Mouse (Mus musculus): ENCODE measurements around the gene Impdh1.

Gene Impdh1

DNA sequence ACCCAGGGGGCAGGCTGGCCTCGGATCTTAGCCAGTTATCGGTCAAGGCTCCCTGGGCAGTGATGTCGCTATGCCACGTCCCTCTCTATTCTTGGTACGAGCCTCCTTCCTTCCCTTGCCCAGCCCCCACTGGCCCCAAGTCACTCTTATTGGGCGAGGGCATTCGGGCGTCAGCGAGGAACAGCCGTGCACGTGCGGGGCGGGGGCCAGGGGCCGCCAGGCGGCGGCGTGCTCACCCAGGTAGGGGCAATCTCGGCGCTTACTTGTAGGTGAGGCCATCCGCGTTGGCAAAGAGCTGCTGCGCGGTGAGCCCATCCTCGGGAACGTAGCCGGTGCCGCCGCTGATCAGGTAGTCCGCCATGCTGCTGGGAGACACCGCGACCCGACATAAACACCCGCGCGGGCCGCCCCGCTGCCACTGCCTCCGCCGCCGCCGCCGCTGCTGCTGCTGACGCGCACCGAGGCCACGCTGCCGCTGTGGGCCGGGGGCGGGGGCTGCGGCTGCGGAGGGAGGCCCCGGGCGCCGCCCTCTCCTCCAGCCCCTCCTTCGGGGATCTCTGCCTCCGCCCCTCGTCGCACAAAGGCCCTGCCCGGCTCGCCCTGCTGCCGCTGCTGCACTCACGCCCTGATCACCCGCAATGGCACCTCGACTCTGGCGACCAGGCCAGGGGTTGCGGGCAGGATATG is 4.2 kb downstream of the Impdh1 start:
- peak; percentile 60 for DNase-seq

DNA sequence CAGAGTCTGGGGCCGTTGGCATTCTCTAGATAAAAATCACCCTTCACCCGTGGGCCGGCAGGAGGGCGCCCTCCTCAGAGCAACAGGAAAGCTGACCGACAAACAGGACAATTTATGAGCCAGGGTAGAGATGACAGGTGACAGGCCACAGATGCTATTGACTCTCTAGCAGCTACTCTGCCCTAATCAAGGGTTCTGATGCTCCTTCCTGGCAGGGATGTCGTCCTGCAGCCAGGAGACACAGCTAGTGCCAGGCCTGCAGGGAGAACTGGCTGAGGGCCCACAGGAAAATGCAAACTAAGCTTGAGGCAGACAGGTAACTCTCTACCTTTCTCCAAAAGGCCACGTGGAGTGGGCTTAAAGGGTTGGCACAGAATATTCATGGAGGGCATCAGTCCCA is 5.0 kb downstream of the Impdh1 start:
- no peak for DNase-seq

DNA sequence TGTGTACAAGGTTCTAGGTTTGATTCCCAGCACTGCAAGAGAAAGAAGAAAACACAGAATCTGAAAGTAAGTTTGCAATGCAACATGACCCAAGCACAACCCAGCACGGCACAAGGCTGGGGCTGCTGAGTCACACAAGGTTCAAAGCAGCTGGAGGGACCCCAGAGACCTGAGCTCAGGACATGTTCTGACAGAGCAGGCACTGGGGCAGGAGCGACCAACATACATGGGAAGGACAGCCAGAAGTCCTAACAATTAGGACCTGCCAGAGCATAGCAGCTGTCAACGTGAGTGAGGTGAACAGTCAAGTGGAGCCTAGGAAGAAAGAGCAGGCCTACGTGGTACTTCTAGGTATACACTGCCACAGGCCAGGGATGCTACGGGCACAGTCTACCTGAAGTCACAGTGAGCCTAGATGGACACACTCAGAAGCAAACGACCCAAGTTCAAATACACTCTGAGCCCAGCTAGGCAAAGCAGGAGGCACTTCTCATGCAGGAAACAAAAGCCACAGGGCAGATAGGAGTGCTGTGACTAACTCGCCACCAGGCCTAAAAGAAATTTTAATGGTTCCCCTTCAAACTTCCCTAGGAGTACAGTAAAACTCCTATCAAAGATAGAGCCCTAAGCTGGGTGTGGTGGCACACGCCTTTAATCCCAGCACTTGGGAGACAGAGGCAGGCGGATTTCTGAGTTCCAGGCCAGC is 5.8 kb downstream of the Impdh1 start:
- DNase-seq, result no peak

DNA sequence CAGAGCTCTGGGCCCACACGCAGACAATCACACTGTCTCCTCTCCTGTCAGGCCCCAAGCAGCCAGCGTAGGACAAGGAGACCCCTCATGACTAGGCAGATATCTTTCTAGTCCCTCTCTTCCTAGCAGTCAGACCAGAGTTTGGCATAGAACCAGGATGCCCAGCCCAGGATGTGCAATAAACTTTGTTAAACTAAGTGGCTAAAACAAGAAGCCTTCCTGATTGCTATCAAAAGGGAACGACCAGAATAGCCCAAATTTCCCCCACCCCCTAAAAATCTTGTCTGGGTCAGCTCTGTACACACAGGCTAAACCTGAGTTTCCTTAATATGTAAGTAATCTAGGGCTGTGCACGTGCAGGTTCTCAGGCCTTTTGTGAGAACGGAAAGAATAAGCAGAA is 8.0 kb downstream of the Impdh1 start:
- DNase-seq, result no peak

DNA sequence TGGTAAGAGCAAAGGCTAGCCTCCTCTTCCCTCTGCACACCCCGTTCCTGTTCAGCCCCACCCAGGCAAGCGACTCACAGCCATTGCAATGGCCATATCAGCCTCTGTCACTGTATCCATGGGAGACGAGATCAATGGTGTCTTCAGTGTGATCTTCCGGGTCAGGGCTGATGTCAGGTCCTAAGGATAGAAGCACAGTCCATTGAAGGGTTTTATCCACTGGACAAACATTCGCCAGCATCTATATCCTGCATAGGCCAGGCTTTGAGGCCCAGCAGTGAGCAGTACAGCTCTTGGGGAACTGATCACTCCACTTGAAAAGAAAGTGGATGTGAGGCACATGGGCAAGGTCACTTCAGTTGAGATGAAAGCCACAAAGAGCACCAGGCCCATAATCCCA is 9.1 kb downstream of the Impdh1 start:
- DNase-seq, result no peak

DNA sequence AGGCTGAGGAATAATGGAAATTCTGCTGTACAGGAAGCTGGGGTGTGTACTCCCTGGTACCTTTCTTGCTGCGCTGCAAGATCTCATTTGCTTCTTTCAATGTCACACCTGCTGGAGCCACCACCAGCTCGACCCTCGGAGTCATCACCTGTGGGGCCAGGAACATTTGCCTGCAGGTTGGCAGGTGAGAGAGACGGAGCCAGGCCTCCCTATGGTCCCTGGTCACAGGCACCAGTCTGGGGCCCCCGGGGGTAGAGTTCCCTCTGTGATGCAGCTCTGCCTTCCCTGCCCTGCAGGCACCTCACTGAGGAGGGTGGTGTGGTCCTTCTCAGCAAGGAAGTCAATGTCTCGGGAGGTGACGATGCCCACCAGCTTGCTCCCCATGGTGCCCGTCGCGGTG is 10.2 kb downstream of the Impdh1 start:
- DNase-seq, result no peak

DNA sequence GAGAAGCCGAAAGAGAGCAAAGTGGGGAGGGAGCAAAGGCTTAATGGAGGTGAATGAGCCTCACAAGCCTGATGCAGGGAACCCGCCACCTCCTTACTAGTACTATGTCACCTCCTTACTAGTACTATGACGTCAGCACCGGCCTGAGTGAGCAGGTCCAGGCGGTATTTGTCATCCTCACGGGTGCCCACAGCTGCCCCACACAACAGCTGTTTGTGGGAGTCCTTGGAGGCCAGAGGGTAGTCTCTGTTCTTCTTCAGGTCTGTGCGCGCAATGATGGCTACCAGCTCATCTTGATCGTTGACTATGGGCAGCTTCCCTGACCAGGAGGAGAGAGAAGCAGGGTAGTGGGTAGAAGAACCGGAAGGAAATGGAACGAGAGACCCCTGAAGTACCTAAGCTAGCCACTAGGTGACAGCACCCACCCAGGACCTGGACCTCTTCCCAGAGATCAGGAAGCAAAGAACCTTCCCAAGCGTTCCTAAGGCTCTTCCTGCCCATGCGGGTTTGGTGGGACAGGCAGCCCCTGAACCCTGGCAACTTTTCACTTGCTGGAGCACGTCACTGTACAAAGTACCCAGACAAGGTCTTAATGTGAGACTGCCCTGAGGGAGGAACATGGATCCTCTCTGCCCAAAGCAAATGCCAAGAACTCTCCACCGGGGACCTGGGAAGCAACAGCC is 11.1 kb downstream of the Impdh1 start:
- no peak for DNase-seq

DNA sequence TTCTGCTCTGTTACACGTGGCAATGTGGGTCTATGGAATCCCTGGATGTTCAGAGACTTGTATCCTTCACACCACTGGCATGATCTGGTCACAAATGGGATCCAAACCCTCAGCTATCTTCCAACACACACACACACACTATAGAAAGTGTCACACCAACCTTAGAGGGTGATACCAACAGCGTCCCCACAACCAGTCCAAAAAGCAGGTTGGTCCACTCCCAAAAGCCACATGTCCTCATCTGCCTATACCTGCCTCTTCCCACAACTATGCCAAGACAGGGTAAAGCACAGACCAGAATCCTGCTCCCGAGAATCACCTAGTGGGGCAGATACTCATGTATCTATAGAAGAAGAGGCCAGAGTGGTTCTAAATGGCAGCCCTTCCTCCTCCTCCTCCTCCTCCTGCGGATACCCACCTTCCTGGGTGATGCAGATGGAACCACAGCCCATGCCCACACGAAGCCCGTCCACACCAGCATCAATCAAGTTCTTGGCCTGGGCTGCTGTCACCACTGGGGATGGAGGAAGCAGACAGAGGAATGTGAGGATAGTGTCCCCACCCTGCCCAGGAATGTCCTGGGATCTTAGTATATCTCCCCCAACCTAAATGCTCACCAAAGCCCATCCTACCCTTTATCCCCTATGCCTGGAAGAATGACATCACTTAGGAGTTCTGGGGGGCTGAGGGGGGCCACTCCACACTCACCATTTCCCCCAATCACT is 12.1 kb downstream of the Impdh1 start:
- no peak for DNase-seq

DNA sequence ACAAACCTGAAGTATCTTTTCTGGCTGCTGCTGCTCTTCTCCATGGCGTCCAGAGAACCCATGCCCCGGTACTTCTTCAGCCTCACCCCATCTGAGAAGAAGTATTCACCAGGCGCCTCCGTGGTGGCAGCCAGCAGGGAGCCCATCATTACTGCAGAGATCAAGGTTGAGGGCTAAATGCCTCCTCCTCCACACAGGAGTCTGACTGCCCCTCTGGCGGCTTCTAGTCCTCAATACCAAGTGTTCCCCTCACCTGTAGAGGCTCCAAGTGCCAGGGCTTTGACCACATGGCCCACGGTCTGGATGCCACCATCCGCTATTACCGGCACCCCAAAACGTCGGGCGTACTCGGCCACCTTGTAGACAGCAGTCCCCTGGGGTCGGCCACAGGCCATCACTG is 13.1 kb downstream of the Impdh1 start:
- no peak for DNase-seq

DNA sequence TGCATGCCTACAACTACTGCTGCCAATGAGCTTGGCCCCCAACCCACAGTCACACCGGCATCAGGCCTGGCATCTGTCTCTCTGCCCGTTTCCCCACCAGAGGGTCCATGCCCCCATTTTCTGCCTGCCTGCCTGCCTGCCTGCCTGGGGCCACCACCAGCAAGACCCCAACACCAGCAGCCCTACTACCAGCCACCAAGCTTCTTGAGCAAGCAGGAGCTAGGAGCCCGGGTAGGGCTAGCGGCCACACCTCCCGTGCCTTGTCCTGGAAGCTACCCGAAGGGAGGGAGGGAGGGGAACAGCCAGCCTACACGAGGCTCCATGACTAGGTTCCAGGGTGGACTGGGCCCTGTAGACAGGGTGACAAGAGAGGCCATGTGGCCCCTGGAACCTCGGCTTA is 14.2 kb downstream of the Impdh1 start:
- no peak for DNase-seq

DNA sequence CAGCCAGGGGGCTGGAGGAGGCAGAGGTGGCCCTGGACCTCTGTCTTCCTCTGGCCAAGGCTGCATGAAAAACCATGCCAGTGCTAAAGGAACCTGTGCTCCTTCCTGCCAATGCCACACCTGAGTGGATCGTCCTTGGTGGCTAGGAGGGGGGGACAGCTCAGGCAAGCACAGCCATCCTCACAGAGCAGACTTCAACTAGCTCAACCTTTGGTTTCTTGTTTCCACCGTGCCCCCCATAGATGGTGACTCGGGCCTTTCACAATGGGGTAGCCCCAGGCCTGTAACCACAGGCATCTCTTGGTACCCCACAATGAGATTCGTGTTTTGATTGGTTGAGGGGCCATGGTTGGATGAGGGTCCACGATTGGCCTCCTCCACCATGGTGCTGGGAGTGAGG is 14.8 kb downstream of the Impdh1 start:
- DNase-seq, result no peak

DNA sequence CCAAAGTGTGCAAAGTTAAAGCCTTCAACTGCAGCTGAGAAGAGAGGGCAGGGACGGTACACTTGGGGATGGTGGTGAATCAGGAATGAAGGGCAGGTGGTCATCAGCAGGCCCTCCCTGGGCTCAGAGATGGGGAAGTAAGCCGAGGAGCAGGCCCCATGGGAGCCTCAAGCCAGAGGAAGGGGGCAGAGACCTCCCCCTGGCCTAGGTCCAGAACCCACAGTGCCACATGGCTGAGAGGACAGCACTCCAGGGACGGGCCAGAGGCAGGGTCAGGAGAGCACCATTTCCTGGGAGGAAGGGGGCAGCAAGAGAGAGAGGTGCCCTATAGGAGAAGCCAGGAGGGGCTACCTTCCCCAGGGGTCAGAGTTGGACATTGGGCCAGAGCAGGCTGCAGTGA is 15.7 kb downstream of the Impdh1 start:
- no peak for DNase-seq

DNA sequence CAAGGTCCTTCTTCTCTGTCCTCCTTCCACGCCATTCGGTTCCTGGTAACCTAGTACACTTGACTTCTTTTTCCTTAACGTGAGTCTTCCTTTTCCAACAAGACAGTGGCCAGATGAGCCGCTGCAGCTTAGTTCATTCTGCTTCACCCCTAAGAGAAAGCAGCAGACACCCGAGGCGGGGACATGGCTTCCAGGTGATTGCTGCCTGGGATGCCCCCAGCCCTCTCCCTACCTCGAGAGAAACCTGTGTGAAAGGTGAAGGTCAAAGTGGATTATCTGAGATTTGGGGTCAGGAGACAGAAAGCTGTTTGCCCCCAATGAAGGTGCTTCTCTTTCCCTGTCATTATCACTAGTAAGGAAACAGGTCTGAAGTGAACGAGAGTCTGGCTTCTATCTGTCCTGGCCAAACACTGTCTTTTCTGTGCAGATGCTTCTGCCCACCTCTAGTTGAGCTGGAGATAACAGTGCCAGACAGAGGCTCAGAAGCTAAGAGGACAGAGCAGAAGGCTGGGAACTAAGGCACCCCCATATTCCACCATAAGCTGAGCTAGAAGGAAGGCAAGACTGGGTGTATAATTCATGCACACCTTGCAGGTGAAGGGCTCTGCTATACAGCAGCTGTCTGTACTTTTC is 16.8 kb downstream of the Impdh1 start:
- no peak for DNase-seq

DNA sequence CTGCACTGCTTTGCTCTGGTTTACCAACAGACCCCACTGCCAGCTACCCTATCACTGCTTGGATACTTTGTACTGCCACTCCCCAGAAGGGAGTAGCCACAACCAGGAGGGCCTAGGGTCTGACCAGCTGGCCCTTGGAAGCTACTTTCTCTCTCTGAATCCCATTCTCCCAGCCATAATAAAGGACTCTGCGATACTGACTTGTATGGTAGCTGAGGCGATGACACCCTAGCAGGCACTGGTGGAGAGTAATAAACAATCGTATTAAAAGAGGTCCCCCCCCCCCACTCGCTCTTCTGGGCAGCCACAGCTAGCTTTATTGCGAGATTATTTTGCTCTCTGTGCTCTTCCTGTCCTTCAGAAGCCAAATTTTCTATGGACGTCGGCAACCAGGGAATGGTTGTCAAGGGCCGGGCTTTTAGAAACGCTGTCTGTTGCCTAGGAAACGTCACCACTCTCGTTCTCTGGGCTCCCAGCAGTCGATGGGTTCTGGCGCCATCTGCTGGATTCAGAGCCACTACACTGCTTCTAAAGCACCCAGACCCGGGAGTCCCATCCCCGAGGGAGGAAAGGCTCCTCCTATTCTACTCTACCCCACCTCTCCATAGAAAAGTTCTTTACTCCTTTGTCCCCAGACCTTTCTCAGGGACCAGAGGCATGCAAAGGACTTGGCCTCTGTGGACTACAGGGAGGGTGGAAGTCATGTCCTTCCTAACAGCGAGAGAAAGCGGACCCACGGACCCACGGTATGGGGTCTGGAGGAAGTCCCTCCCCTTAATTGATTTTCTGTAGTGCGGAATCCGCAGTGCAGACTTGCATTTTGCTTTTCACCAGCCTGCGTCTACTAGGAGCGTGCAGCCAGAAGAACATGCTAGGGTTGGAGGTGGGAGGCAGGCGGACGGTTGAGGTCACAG is 17.6 kb downstream of the Impdh1 start:
- peak; percentile 93 for DNase-seq

DNA sequence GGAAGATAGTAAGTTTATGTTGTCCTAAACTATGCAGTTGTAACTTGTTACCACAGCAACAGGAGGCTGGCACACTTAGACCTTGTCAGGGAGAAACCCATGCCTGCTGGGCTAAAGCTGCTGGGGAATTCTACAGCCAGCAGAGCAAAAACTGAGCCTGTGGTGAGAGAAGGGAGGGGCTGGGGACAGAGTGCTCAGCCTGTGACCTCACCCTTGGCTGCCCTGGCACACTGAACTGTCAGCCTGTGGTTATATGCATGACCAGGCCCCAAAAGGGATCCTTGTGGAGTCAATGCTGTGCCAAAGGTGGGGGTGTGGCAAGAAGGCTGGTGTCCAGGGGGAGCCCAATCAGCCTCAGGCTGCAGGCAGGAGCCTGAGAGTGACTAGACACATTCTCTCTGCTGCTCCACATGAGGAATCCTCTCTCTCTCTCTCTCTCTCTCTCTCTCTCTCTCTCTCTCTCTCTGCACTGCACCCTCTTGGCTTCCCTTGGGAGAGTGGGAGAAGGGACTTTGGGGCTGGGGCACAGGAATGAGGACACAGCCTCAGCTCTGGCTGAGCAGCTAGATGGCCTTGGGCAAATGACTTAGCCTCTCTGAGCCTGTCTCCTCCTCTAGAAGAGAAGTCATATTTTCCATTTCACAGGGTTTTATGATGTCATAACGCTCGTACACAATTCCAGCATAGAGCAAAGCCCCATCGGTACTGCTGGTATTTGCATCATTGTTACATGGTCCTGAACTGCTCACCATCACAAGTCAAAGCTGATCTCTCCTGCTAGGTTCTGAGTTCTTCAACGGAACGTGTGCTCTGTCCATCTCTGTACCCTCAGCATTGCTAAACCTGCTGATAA is 20.1 kb downstream of the Impdh1 start:
- no peak for DNase-seq

DNA sequence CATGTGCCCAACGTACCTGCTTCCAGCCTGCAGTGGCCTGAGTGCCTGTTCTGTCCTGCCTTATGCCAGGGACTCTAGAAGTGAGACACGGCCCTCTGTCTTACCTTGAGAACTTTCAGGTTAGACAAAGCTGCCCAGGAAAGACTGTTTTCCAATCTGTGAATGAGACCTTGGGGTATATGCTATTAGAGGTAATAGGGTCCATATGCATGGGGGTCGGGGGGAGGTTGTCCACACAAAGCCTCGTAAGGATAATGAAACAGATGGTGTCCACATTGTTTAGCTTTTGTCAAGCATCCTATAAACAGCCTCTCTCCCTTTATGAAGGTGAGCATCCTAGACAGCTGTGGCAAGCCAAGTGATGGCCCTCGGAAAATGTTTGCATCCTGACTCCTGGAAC is 21.0 kb downstream of the Impdh1 start:
- DNase-seq, result no peak

DNA sequence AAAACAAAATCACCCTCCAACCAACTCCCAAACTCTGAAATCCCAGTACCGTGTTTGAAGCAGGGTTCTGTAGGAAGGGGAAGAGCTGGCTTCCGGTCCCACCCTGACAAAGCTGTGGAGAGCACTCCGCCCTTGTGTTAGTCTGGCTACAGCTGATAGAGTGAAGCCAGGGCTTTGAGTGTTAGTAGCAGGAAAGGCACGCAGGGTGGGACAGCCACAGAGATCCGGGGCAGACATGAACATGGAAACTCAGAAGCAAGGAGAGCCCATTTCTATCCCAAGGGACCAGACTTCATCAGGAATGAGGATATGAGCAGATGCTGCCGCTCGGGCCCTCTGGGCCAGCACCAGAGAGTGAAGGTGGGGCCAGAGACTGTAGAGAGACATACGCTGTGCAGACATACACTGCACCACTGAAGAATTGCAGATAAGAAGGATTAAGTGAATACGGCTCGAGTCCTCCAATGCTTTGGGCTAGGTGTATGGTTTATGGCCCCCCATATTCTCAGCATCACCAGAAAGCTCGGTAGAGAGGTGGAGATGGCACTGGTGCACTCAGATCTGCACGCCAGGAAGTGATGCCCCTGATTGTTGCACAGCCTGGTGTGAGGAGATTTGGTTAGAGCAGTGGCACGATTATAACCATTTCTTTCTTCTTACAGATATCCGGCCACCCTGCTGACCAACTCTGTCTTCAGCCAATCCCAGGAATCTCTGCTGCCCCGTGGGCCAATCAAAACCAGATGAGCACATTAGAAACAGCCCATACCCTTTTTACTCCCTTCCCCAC is 22.0 kb downstream of the Impdh1 start:
- DNase-seq, result no peak

DNA sequence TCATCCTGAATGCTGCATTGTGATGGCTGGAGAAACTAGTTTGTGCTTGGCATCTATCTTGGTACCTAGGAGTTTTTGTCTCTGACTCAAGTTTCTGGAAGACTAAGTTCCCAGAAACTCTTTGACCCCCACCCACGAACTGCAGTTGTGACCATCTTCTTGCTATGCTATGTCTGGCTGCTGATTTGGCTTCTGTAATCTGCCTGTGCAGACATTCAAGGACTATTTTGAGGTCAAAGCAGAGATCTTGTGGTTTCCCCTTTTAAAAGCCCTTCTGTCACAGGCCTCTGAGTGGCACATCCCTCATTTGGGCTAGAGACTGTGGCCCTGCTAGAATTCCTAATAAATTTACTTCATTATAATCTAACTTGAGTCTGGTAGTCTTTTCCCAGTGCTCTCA is 28.2 kb downstream of the Impdh1 start:
- no peak for DNase-seq

DNA sequence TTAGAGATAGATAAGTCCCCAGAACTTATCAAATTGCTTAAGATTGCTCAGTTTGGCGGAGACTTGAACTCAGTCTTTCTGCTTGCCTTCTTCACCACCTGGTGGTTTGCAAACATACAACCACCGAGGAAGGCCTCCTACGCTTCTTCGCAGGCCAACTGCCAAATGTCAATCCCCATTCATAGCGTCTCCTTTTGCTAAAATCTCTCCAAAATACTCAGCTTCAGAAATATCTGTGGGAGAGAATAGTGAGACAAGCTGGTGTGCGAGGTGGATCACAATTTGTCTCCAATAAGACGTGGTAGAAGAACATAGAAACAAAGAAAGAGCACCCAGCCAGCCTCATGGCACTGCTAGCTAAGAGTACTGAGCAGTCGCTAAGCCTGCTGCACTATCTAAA is 36.3 kb downstream of the Impdh1 start:
- DNase-seq, result peak; percentile 78
